Mouse (Mus musculus): Measurements from ENCODE around the gene Sgms1.

DNA sequence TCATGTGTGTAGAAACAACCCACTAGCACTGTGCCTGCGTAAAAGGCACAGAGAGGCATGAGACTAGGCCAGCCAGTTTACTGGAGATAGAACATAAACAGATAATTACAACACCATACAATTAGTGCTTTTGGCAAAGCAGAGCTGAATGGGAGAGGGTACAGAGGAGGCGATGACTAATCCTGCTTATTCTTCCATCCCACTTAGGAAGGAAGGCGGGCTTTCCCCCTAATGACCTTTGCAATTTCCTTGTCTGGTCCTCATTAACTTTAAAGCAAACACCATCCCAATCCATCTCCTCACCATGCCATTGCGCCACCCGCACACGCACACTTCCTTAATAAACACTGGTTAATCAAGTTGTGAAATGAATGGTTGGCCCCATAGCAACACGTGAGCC, 91.3 kb downstream of the Sgms1 start:
- no peak for TF ChIP-seq CTCF (IDR thresholded peaks at IDR 0.05; ENCODE audit: low read depth, low read length)
- no peak for TF ChIP-seq POLR2A (IDR thresholded peaks at IDR 0.05; ENCODE audit: borderline replicate concordance, low read depth, low read length)
